Mouse (Mus musculus) adrenal gland (tissue): ENCODE measurements around the gene Camk2d.

Experiments
- intact Hi-C: fragments of 180-260 bp; cut with DNase I; formaldehyde crosslinking; loops from one replicate; pipeline ENCODE4 v1.15.1; 2025

The Camk2d gene

DNA sequence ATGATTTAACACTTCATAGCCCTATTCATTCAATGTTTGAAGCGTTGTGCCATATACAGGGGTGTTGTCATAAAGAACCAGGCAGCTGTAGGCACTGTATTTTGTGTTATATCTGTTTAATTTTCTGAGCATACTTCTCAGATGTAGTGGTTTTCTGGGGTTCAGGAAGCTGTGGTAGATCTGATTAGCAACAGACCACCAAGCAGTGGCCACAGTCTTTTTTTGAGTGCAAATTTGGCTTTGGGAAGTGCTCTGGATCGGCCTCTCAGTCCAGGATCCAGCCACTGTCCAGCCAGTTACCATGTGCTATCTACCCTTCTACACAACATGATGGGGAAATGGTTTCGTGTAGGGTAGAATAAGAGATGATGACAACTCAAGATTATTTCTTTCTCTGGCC, 199.8 kb downstream of the Camk2d start:
- intact Hi-C loops, result no loop called here

DNA sequence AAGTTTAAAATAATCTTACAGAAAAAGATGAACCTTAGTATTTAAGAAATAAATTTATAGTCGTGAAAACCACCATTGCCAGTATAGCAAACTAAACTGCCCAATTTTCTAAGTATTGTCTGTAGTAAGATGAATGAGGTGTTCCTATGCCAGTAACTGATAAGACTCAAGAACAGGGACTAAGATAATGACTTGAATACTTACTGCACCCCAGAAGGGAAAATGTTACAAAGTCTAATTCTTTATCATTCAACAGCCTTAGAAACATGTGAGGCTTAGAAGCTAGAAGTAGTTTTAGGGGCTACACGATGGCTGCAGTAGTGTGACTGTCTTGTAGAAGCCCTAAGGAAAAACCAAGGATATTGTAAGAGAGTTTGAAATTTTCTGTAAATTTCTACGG, 200.9 kb downstream of the Camk2d start:
- intact Hi-C loops, result no loop called here

DNA sequence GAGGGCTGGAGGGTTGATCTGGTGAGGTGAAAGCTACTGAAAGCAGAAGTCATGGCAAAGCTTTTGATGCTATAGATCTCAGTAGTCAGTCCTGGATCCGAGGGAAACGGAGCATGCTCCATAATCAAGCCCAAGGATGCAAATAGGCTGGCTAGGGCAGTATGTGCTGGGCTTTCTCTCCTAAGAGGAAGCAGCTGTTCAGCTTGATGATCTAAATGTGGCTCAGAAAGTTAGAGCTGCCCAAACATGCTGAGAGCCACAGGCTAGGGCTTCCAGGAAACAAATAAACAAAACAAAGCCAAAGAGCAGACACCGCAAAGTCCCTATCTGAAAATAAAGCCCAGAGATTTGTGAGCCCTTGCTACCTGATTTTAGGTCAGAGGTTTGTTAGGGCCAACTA, 201.7 kb downstream of the Camk2d start:
- intact Hi-C loops, result no loop called here

DNA sequence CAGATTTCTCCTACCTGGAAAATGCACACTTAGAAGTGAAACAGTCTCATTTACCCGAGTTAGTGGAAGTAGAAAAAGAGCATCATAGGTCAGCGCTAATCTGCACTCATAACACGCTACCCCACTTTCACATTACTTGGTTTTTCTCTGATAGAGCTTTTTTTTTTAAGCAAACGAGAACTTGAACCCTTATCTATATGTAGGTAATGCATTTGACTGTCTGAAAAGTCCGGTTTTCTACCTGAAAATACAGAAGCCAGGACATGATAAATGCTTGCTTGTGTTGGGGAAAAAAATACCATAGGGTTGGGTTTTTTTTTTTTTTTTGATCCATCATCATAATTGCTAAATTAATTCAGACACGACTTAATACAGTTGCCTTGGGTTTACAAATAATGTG, 206.9 kb downstream of the Camk2d start:
- intact Hi-C loops, result no loop called here

DNA sequence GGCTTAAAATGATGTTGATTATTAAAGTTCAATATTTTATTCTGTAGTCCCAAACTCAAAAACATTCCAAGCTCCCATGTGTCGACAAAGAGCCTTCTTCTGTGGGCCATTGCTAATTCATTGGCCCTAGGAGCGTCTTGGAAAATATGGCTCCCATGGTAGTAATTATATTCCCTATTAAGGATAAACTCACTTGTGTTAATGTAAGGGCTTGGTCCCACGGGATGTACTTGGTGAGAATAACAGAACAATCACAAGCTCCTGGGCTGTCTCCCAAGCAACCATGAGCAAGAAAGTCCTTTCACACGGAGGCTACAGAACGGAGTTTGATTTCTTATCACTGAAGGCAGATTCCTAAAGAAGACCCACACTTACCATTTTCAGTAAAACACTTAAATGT, 208.9 kb downstream of the Camk2d start:
- intact Hi-C loops, result no loop called here

DNA sequence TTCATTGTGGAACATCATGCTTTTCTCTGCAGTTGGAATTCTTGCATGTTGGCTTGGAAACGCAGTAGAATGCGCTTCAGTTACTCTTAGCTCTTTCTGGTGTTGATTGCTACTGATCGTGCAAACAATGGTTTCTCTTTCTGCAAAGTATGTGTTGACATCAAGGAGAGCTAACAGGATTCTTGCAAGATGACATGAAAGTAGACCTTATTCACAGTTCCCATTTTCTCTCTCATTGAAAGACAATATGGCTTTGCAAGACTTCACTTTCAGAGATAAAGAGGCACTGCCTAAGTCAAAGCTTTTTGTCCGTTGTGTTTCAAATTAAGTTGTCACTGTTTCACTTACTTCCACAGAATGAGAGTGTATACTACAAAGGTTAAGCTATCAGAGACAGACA, 210.0 kb downstream of the Camk2d start:
- intact Hi-C loops, result no loop called here

DNA sequence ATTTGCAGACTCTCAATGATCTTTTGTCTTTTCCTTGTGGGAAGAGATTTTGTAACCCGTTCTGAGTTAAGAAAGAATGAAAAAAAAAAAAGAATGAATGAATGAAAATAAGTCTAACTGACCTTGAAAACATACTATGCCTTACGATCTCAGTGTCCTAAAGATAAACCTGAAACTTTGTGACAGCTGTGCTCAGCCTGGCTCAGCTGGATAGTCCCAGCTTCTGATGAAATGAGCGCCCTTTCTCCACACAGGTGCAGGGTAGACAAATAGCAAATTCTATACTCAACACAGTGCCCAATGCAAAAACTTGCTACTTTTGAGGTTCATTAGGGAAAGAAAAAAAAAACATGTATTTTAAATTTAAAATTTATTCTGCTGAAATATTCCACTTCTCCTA, 213.8 kb downstream of the Camk2d start:
- intact Hi-C loops, result no loop called here

DNA sequence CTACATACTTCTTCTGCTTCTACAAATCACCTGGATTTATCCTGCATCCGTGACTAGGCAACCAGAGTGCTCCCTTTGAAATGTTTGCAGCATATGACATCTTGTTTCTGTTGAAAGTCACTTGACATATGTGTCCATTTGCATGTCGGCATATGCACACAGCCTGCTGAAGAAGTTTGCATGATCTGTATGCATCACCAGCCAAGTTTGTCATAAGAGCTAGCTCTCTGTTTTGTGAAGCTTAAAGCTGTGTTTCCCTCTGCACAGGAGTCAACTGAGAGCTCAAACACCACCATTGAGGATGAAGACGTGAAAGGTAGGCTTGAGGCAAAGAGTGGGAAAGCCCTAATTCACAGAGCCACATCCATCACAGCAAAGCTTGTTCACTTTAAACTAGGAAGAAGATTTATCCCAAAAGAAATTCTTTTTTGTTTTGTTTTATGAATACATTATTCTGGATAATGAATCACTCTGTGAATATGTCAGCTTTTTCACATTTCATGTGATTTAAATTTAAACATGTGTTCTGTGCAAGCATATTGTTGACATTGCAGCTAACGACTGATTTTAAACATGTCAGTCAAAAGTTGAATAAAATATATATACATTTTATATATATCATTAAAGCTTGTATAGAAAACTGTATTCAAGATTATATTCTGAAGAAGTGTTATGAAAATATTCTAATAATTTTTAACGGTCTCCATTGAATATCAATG, 214.4 kb downstream of the Camk2d start:
- intact Hi-C loops, result no loop called here

DNA sequence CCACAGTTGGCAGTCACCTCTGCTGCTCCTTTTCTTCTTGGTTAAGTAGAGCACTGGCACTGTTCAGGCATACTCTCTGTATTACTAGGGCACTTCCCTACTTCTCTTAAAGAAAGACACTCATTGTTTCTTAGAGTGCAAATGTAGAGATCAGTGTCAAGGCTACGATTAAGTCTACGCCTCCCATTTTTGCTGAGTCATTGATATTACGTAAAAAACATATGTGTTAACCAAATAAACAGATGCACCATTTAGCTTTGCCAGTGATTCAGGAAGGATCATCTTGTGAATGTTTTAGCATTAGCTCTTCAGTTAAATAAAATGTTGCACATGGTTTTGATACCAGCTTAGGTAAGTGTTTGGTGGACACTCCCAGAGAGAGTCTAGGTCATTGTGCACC, 215.5 kb downstream of the Camk2d start:
- intact Hi-C loops, result no loop called here

DNA sequence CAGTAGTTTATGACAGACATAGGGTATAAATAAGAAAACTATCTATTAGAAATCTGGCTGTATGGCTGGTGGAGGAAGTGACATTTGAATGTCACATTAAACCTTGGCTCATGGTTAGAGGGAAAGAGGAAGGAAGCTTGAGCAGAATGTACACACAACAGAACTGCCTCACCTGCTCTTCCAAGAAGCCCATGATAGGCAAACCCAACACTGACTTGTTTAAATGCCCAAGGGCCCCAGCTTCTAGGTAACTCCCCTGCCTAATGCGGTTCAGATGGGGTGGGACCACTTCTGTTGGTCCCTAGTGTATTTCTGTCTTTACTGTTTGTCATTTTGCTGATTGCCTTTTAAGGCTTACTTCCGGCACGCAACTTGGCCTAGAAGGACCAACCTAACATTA, 226.3 kb downstream of the Camk2d start:
- intact Hi-C loops, result no loop called here

DNA sequence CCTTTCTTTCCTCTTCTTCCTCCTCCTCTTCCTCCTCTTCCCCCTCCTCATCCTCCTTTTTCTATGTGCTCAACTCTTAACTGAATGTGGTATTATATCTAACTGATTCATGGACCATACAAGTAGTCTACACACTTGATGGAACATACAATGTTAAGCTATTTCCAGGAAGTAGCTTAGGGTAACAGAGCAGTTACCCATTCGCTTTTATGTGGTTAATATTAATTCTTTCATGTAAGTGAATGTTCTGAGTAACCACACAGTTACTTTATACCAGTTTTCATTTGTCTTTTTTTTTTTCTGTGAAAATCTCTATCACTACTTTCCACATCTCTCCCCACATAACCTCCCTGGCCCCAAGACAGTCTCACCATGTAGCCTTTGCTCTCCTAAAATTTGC, 228.8 kb downstream of the Camk2d start:
- intact Hi-C loops, result no loop called here

DNA sequence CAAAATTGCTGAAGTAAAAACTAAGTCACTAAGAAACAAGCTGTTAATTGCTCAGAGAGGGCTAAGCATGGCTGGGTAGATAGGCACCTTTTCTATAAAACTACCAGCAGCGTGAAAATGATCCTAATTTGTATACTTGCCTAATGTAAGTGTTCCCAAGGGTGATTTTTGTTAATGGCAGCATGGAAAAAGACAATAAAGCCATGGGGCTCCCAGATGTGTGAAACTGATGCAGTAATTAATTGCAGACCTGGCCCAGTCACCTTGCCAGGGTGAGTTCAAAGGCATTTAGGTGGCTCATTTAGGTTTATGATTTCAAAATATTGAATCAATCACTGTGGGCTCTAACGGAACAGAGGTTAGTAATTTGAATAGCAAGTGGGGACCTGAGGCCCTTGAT, 230.1 kb downstream of the Camk2d start:
- intact Hi-C loops, result no loop called here

DNA sequence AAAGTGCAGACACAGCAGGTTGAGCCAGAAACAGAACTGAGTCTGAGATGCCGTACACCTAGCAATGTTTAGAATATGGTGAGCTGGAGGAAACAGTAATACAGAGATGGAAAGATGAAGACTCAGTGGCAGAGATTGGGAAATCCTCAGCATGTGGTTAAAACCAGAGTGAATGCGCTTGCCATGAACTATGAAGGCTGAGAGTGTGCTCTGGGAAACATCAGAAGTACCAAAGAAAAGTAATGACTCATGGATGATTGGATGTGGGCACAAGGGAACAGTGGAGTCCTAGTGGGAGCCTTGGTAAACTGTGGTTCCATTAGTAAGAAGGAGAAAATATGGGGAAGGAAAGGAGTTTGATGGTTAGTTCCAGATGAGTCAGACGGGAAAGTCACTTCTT, 231.8 kb downstream of the Camk2d start:
- intact Hi-C loops, result no loop called here

DNA sequence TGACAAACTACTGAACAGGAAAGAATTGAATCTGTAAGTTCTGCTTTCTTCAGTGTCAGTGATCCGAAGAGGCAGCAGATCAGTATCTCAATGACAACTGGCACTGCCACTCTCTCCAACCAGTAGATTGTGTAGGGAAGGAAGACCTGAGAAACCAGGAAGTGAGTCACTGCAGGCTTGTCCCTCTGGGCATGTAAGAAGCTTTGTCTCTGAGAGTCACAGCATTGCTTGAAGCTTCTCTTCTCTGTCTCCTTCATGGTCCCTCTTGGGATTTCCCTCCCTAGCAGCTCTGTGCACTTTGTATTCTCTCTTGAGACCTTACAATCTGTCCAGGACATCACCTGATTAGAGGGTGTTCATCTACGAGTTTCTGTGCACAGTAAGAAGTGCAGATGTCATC, 233.7 kb downstream of the Camk2d start:
- intact Hi-C loops, result no loop called here

DNA sequence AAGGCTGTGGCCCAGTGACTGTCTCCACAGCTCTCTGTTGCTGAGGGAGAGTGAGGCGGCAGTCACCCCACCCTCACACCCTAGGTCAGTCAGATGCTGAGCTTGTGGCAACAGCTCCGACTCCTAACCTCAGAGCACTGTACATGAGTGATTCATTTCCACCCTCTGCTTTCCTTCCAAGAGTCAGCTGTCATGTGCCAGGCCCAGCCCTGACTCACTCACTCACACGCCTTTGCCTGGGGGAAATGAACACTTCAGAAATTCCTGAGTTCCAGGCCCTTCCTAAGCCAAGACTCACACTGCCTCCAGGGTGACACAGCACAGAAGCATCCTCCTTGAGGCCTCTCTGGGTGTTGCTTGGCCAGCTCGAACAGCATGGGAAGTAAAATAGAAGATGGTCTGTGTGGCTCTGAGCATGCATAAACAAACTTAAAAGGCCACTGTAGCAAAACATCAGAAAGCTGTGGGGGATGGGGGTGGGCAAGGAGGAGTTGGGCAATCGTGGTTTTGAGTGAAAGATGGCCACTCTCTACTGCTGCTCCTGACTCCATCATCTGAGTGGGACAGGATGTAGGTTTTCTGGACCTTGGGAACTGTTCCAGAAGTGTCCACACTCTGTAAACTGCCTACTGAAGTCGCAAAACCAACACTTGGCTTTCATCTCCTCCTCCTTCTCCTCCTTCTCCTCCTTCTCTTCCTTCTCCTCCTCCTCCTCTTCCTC, 235.5 kb downstream of the Camk2d start:
- intact Hi-C loops, result no loop called here

DNA sequence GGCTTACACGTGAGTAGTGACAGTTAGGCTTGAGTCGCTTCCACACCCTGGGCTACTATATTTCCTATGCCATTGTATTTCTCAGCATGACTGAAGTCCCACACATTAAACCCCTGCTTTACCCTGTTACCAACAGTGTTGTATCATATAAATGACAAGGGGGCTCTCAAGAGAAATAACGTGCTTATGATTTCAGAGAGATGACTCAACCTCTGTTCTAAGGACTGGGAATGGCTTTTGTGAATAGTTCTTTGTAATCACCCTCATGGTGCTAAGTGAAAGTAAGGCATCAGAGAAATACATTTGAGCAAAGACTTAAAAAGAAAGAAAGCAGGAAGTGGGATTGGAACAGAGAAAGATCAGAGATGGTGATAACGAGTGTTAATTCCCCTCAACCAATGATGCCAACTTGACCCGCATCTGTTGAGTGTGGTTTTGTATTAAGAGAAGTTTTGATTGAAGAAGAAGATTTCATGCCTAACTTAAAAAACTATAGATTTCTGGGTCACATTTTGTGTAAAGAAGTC, 238.6 kb downstream of the Camk2d start:
- intact Hi-C loops, result no loop called here

DNA sequence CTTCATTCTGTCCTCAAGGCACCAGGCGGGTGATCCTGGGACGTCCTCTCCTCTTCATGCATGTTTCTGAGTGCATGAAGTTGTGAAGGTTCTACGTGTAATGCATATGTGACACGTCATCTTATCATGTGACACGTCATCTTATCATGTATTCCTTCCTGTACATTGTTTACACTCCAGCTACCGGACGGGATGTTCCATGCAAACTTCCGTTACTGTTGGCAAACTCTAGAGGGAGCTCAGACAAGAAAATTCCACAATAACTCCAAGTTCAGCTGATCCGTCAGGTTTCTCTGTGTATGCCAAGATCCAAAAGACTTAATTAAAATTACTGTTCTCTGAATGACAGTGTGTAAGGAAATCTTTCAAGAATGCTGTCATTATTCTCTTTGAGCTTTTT, 246.7 kb downstream of the Camk2d start:
- intact Hi-C loops, result no loop called here

DNA sequence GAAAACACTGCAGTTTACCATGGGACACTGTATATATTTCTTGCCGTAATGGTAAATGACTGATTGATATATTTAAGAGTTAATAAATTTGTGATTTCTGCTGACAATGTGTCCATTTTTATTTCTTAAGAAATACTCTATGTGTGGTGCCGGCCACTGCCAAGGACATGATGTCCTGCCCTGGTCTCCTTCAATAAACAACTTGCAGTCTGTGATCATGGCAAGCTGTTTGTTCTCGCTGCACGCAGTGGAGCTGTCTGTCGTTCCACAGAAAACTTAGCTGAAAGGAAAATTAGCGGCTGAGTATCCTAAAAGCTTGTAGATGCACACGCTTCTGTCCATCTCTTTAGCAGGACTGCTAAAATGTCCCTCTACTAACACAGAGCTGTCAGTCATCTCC, 248.7 kb downstream of the Camk2d start:
- intact Hi-C loops, result no loop called here

DNA sequence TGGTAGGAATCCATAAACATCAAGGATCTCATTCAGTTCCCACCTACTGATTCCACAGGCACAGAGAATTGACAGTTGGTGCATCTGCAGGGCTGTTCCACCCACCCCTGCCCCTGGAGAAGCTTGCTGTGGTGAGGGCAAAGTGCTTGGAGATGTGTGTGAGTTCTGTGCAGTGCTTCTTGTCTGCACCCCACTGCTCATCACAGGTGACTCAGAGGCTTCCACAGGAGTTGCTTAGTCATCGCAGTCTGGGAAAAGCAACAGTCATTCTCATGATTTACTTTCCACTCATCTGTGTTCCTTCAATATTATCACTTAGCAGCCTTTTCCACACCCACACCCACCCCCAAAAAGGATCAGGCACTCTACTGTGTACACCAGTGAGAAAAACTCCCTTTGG, 252.0 kb downstream of the Camk2d start:
- intact Hi-C loops, result no loop called here

DNA sequence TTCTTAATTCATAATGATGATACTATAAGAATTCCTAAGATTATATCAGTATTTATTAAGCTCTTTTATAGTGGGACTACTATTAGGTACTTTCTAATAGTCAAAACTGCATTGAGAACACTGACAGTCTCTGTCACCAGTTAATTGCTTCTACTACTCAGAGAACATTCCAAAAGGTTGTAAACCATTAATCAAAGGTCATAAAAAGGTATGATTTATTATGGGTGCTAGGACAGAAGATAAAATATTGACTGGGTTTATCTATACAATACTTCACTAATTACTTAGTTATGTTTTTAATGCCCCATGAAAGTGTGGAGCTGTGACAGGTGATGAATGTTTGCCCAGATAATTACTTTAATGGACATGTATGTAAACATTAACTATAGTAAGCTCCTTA, 264.3 kb downstream of the Camk2d start:
- intact Hi-C loops, result no loop called here

DNA sequence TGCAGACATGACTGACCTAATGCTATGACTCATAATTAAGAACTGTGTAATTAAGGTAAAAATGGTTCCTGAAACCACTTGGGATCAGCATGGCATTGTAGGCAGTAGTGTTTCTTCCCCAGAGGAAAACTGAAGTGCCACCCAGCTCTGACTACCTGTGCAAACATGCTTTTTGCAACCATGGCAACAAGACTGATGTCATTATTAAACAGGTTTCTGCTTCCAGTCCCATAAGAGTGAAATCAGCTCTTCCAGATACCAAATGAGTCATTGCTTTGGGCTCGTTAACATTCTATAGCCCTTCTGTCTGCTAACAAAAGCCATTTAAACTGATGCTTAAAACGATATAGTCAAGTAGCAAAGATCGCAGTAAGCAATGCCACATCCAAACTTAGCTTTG, 273.5 kb downstream of the Camk2d start:
- intact Hi-C loops, result no loop called here

DNA sequence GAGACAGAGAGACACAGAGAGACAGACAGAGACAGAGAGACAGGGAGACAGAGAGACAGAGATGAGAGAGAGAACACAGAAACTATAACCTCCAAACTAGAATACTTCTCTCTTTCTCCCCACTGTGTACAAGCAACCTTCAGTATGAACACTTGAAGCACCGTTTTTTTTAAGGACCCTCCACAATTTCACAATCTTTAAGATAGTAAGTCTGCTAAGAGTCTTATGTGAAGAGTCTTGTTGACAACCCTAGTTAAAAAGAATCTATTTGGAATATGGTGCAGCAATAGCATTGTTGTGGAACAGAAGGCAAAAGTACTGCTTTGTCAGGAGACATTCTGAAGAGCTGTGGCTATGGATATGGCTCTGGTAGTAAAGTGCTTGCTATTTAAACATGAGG, 274.6 kb downstream of the Camk2d start:
- intact Hi-C loops, result no loop called here

DNA sequence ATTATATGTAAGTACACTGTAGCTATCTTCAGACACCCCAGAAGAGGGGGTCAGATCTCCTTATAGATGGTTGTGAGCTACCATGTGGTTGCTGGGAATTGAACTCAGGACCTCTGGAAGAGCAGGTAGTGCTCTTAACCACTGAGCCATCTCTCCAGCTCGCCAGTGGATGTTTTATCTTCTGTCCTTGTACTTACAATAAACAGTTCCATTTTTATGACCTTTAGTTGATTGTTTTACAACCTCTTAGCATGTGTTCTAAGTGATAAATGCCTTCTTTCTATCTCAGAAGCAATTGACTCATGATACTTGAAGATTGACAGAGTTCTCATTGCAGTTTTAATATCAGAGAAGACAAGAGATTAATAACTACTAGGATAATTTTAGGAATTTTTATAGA, 282.1 kb downstream of the Camk2d start:
- intact Hi-C loops, result no loop called here
